Mouse (Mus musculus) testis, adult 2 months (tissue): ENCODE measurements around the gene Pxylp1. TPM values are rescaled to one million over a fixed set of nuclear protein-coding genes. Genes with fewer than 3 reads are reported as not detected.

ENCODE experiments used
- H3K27ac ChIP-seq: fragments of 200-500 bp; 2 replicates; pipeline ENCODE4 v1.5.1; 2012; ENCODE audit warnings: low read depth, low read length; ENCODE audit not compliant: control insufficient read depth, insufficient read depth
- H3K27me3 ChIP-seq: fragments of 200-500 bp; 2 replicates; pipeline ENCODE4 v1.6.1; 2012; ENCODE audit warnings: mild to moderate bottlenecking, low read length, moderate library complexity; ENCODE audit not compliant: control insufficient read depth, insufficient read depth
- H3K36me3 ChIP-seq: fragments of 200-500 bp; 2 replicates; pipeline ENCODE4 v1.6.1; 2012; ENCODE audit warnings: mild to moderate bottlenecking, low read length; ENCODE audit not compliant: control insufficient read depth, insufficient read depth
- H3K4me1 ChIP-seq: fragments of 200-500 bp; 2 replicates; pipeline ENCODE4 v1.6.1; 2012; ENCODE audit warnings: low read length; ENCODE audit not compliant: control insufficient read depth, insufficient read depth
- H3K4me3 ChIP-seq: fragments of 200-500 bp; 2 replicates; pipeline ENCODE4 v1.5.1; 2012; ENCODE audit warnings: low read depth, mild to moderate bottlenecking, low read length, moderate library complexity, mixed read lengths; ENCODE audit not compliant: control insufficient read depth
- CTCF ChIP-seq: fragments of 200-500 bp; IDR thresholded peaks from 2 replicates; pipeline ENCODE4 v1.5.1; 2012; ENCODE audit warnings: low read depth, mild to moderate bottlenecking, inconsistent platforms, low read length, moderate library complexity; ENCODE audit not compliant: control insufficient read depth, insufficient read depth, insufficient replicate concordance
- POLR2A ChIP-seq: fragments of 200-500 bp; IDR thresholded peaks from 2 replicates; pipeline ENCODE4 v1.6.1; 2012; ENCODE audit warnings: low read depth, mild to moderate bottlenecking, inconsistent platforms, low read length, moderate library complexity; ENCODE audit not compliant: control insufficient read depth
- polyA plus RNA-seq: library from polyadenylated mRNA; depleted of rRNA; stranded (reverse); fragments of >200 nt; gene quantifications from 2 replicates; pipeline ENCODE4 v1.2.3, GENCODE M21; 2012

Gene Pxylp1
- polyA plus RNA-seq, 1 experiment = 3.7 TPM

DNA sequence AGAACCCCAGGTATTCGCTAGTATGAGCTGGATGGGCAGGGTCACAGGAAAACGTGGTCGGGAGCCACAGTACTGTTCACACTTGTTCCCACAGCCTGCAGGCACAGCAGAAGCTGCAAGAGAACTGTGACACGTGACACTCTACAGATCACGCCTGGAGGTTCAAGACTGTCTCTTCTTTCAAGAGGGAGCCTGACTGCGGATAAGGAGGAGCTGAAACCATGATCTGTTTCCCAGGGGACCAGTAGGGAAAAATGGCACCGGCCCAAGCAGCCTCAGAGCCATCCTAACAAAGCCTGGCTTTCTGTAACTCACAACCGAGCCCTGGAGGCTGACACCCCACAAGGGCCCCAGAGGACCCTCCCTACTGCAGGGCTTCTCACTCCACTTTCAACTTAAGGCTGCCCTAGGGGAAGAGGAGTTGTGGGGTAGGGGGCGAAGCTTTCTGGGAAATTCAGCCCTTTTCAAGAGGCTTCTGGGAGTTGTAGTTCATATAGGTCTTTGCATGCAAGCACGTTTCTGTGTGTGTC, 97.0 kb downstream of the Pxylp1 start:
- Histone ChIP-seq H3K27me3 (no peaks in the 10 kb centered on the region), H3K27ac (no peak overlapping the region), H3K36me3 (no peaks in the 10 kb centered on the region), H3K4me3 (peak overlapping the region; percentile 53), H3K4me1 (peaks cover 5% of the 10 kb centered on the region)
- TF ChIP-seq CTCF (no peak), POLR2A (no peak)

DNA sequence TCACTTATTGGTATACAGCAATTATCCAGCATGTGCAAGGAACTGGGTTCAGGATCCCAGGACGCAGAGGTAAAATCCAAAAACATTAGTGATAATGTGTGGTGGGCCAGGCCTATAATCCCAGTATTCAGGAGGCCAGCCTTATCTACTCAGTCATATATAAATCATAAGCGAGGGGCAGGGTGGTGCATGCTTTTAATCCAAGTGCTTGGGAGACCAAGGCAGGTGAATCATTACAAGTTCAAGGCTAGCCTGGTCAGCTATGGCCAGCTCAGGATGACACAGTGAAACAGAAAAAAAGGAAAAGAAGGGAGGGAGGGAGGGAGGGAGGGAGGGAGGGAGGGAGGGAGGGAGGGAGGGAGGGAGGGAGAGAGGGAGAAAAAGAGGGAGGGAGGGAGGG, 97.9 kb downstream of the Pxylp1 start:
- Histone ChIP-seq H3K4me3 (no peak overlapping the region), H3K36me3 (no peaks in the 10 kb centered on the region), H3K4me1 (peaks cover 5% of the 10 kb centered on the region), H3K27ac (no peak overlapping the region), H3K27me3 (no peaks in the 10 kb centered on the region)
- no peak for TF ChIP-seq CTCF
- no peak for TF ChIP-seq POLR2A

DNA sequence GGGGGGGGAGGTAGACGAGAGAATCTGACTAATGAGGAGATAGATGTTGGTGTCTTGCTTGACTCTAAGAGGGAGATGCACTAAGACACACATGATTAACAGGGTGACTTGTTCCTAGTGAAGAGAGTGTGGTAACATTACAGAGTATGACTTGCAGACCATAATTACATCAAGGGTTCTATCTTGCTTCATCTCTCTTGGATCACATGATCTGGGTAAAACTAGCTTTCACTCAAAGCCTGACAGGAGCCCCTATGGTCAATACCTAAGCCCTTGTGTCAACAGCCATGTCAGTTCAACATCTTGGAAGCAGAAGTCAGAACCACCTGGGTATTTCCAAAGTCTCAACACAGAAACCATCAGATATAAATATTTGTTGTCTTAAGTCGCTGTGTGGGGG, 99.9 kb downstream of the Pxylp1 start:
- H3K36me3 ChIP-seq = no peaks in the 10 kb centered on the region
- TF ChIP-seq CTCF (no peak), POLR2A (no peak)
- no peak overlapping the region for H3K27ac ChIP-seq
- H3K27me3 ChIP-seq = no peaks in the 10 kb centered on the region
- H3K4me1 ChIP-seq = peaks cover 5% of the 10 kb centered on the region
- no peak overlapping the region for H3K4me3 ChIP-seq

DNA sequence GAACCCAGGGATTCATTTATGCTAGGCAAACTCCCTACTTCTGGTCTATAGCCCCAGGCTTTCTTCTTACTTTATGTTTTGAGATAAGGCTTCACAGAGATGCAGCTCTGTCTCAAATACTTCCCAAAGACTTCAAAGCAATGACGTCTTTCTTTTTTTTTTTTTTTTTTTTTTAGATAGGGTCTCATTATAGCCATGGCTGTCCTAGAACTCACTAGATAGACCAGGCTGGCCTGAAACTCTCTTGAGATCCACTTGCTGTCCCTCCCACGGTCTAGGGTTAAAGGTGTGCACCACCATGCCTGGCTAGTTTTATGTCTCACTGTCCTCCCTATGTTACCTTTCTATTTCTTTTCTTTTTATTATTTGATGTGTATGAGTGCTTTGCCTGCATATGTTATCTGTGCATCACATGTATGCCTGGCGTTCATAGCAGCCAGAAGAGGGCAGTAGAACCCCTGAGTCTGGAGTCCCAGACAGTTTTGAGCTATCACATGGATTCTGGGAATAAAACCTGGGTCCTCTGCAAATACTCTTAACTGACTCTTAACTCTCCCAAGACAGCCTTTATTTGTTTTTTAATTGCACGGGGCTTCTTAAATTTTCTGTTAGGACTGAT, 102.0 kb downstream of the Pxylp1 start:
- H3K4me1 ChIP-seq = peaks cover 3% of the 10 kb centered on the region
- TF ChIP-seq POLR2A (no peak), CTCF (no peak)
- no peak overlapping the region for H3K27ac ChIP-seq
- H3K27me3 ChIP-seq = no peaks in the 10 kb centered on the region
- H3K4me3 ChIP-seq = no peak overlapping the region
- no peaks in the 10 kb centered on the region for H3K36me3 ChIP-seq

DNA sequence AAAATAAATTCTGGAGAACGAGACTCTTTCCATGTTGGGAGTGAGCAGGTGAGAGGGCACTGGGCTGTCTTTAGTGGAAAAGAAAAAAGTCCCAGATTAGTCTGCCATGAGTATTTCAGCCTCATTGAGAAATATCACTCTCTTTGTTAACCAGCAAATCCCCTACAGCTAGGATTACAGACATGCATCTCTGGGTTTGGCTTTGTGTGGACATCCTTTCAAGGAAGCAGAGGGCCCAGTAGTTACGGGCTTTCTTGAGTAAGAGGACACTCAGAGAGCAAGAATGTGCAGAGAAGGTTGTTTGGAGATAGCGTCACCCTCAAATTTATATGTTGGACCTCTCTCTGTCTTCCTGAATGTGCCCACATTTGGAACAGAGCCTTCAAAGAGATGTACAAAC, 102.6 kb downstream of the Pxylp1 start:
- TF ChIP-seq CTCF (no peak), POLR2A (no peak)
- H3K36me3 ChIP-seq = no peaks in the 10 kb centered on the region
- H3K27ac ChIP-seq = no peak overlapping the region
- H3K4me1 ChIP-seq = no peaks in the 10 kb centered on the region
- no peaks in the 10 kb centered on the region for H3K27me3 ChIP-seq
- no peak overlapping the region for H3K4me3 ChIP-seq

DNA sequence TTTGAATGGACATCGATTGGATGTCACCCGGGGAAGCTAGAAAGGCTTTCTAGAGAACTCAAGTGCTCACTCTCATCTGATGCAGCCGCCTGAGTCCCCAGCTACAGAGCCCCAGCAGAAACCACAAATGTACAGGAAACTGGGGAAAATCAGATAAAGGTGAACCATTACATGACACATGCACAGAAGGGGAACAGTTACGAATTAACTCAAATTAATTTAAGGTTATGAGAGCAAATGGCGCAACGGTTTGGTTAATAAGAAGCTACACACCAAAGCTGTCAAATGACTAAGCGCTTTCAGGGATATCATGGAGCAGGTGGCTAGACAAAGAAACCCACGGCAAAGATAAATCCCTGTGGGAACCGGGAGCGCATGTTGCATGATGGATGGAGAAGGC, 104.7 kb downstream of the Pxylp1 start:
- no peaks in the 10 kb centered on the region for H3K4me1 ChIP-seq
- H3K36me3 ChIP-seq = no peaks in the 10 kb centered on the region
- H3K27ac ChIP-seq = no peak overlapping the region
- H3K27me3 ChIP-seq = no peaks in the 10 kb centered on the region
- no peak for TF ChIP-seq POLR2A
- no peak for TF ChIP-seq CTCF
- no peak overlapping the region for H3K4me3 ChIP-seq

GRCm38 (mm10) chr9:96785871-96786342, 106.6 kb downstream of the Pxylp1 start:
- Histone ChIP-seq H3K27me3 (no peaks in the 10 kb centered on the region), H3K27ac (no peak overlapping the region), H3K4me3 (no peak overlapping the region), H3K4me1 (no peaks in the 10 kb centered on the region), H3K36me3 (no peaks in the 10 kb centered on the region)
- TF ChIP-seq POLR2A = no peak
- no peak for TF ChIP-seq CTCF
